Mouse (Mus musculus) natural killer cell, adult 2 months (primary cell): ENCODE data around the gene Avpr1a.

Source experiments
- DNase-seq, 2 experiments: peaks; one replicate each; pipeline ENCODE4 v3.0.0; 2022; ENCODE audit warnings: low spot score in 2 of 2

Avpr1a gene

DNA sequence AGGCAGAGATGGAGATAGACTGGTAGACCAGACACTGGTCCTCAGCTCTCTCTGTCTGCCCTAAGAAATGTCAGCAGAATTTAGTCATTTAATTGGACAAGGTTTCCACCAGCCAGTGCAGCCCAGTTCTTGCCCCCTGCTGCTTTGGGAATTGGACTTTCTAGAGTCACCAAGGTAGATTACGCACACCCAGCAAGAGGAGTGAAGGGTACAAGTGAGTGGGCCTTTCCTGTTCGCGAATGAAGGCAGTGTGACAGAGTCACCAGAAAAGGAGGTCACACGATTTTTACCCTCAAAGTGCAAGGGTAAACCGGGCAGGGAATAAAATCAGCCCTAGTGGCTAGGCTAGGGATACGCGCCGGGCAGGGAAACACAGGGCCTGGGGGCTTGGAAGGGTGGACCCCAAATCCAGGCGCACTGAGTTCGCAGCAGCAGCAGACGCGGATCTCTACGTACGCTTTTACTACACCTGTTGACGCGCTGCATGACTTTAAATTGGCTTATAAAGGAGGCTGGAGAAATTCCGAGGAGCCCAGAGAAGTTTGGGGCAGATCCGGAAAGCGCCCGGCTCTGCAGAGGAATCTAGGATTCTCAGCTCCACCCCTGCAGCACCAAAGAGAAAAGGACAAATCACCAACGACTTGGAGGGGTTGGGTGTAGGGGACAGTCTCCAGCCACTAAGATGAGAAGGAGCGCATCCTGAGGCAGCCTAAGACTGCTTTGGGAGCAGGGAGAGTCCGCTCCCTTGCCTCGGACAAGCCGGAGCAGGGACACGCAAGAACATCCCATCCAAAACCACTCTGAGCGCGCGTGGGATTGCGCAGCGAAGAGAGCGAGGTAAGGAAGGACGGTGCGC is at the start of gene Avpr1a:
Gene Avpr1a, plus strand, starts transcription at position 639 of the 856 bp plus-strand sequence.
- DNase-seq: no peak

DNA sequence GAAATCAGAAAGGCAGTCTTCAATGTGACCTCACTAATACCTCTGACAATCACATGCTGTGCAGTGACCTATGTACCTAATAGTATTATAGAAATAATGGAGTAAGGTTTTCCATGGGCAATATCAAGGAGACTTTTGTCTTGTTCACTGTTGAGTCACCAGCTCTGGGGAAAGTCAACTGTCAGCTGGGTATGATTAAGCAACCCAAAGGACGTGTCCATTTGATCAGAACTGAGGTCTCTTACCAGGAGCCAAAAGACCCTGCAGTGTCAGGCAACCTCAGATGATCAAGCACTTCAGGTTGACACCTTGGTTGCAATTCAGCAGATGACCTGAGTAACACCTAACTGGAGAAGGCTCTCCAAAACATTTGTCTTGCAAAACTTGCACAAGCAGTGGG is 46.0 kb upstream of the Avpr1a start:
- no peak for DNase-seq

DNA sequence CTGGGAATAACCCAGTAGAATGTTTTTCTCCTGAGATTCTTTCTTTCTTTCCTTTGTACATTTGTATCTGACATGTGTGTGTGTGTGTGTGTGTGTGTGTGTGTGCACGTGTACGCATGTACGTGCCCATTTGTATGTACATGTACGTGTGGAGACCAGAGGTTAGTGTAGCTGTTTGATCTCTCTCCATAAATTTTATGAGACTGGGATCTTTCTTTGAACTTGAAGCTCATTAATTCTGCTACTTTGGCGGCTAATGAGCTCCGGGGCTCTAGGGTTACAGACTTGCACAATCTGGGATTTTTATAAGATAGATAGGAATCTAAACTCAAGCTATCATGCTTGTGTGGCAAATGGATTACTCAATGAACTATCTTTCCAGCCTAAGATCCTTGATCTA is 42.0 kb upstream of the Avpr1a start:
- DNase-seq: no peak

DNA sequence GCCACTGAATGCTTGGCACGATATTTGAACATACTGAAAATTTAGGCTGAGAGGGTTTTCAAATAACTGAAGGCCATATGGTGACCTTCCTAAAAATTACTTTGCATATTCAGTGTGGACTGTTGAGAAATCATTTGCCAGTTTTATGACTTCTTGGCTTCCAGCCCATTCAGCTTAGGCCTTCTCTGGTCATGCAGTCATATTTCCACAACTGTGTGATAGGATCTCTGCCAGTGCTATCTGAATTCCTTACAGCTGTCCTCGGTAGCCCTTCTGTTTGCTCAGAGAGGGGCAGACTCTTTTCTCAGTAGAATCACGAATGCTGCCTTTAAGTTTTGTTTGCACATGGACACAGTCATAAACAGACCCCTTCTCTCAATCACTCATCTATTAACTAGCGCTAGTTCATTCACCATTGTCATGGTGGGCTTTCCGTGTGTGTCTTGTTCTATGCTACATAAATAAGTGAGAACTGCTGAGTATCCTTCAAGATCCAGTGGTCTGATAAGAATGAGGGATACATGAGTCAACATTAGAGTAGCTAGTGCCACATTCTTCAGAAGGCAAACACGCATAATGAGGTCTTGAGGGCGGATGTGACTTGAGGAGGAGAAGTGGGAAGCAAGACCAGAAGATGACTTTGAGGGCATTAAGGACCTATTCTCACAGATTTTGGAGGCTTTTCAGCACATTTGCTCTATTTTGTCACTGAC is 39.4 kb upstream of the Avpr1a start:
- no peak for DNase-seq

DNA sequence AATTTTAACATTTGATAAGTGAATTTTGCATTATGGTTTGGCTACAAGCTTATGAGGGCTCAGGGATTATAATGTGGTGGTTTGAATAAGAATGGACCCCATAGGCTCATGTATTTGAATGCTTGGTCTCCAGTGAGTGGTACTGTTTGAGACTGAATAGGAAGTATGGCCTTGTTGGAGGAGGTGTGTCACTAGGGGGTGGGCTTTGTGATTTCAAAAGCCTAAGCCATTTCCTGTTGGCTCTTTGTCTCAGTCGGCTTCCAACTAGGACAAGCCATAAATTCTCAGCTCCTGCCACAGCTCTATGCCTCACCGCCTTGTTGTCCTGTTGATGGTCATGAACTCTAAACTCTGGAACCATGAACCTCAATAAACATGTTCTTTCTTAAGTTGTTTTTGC is 37.5 kb upstream of the Avpr1a start:
- no peak for DNase-seq

DNA sequence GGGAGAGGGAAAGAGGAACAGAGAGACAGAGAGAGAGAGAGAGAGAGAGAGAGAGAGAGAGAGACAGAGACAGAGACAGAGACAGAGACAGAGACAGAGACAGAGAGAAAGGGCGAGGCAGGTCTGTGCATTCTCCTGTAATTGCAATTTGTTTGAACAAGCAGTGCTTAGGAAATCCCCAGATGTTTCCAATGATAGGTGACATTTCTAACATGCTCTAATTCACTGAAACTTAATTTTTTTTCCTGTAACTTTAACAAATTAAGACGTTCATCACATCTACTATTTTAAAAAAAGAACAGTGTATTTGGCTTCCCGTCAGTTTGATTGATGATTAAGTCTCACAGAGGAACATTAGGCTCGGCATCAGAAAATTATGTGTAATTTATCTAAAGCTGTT is 15.6 kb upstream of the Avpr1a start:
- DNase-seq: no peak

DNA sequence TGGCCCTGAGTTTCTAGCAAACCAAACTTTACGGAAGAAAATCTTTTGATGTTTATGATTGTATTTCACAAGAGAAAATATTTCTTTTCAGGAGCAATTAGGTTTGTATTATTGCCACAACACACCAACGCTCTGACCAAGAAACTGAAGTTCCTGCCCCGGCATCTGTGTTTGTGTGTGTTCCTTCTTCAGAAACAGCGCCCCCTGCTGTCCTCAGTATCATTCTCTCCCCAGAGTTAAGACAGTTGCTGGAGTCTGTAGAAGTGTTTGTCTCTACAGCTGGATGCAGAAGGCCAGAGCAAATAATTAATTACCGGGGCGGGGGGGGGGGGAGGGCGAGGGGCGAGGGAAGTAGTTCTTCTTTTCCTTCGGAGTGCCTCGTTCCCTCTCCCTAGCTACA is 1.0 kb upstream of the Avpr1a start:
- peak; percentile 9 to 29 for DNase-seq

DNA sequence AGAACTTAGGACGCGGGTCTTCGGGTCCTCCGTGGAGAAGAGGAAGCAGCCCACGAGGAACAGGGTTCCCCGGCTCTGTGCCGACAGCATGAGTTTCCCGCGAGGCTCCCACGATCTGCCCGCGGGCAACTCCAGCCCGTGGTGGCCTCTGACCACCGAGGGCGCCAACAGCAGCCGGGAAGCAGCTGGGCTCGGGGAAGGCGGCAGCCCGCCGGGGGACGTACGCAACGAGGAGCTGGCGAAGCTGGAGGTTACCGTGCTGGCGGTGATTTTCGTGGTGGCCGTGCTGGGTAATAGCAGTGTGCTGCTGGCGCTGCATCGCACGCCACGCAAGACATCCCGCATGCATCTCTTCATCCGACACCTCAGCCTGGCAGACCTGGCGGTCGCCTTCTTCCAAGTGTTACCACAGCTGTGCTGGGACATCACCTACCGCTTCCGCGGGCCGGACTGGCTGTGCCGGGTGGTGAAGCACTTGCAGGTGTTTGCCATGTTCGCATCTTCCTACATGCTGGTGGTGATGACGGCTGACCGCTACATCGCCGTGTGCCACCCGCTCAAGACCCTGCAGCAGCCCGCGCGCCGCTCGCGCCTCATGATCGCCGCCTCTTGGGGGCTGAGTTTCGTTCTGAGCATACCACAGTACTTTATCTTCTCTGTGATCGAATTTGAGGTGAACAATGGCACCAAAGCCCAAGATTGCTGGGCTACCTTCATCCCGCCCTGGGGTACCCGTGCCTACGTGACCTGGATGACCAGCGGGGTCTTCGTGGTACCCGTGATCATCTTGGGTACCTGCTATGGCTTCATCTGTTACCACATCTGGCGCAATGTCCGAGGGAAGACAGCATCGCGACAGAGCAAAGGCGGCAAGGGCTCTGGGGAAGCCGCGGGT is 665 bp downstream of the Avpr1a start:
- DNase-seq: no peak

DNA sequence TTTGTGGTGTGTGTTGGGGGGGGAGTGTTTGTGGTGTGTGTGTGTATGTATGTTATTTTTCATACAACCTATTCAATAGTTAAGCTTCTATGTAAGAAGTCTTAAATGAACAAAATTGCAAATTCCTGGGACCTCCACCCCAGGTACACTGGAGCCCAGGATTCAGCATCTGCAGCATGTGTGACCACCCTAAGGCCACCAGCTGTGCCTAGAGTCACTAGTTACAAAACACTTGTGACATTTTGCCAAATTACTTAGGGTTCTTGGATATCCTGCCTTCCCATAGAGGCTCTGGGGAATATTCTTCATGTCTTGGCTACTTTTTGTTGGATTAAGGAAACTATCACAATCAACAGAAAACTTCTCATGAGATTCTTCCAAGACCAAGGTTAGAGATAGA is 1.6 kb downstream of the Avpr1a start:
- DNase-seq: no peak

DNA sequence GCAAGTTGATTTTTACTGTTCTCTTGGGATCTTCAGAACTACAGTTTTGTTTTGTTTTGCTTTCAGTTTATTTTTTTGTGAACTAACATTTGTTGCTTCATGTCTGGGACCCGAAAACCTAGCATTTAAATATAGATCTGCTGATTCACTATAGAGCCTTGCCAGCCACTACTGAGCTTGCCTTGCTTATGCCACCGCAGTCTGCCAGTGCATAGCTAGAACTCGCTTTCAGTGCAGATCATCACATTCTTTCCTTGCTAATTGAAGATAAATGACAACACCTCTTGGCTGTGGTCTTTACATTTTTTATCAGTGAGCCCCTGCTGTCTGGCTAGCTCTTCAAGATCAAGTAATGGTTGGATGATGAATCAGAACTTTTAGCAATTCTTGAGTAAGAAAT is 5.2 kb downstream of the Avpr1a start:
- no peak for DNase-seq

DNA sequence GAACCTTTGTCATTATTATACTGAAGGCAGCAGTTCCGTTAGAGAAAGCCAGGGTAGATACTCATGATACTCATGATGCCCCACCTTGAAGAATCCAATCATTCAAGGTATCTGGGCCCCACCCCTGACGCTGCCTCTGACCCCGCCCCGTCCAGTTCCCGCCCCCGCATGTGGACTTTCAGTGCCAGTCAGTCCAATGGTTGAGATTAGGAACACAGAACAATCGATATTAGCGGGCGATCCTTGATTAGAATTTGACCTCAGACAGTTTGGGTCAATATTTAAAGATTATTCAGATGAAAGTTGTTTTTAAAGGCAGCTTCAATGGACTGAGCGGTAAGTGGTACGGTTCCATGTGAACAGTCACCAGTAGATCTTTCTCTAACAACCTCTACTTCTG is 7.5 kb downstream of the Avpr1a start:
- DNase-seq: no peak

DNA sequence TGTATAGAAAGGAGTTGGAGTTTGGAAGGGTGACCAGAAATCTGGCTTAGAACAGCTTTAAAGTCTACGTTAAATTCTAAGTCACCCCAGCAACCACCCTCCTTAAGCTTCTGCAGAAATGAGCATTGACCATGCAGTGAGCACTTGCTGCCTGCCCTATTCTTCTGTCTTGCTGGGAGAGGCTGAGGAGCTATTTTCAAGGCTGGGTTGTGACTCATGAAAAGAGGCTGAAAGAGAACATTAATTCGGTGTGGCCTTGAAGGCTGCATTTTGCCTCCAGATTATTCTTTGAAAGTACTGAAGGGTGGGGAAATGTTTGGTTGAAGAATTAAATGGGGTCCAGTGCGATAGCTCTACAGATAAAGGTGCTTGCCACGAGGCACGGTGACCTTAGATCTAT is 28.5 kb downstream of the Avpr1a start:
- DNase-seq: no peak

DNA sequence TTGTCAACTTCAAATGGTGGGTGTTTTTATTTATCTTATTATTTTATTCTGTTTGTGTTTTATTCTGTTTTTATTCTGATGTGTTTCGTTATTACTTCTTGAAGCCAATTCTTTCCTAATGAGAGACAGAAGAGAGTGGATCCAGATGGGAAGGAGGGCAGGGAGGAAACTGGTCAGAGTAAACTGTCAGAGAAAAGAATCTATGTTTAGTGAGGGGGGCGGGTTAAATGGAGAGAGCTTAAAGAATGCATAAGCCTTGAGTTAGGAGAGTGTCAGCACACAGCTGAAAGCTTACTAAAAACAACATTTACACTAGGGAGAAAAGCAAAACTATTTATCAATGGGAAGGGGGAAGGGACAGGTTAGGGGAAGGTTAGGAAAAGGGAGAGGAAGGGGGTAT is 50.3 kb downstream of the Avpr1a start:
- DNase-seq: no peak

DNA sequence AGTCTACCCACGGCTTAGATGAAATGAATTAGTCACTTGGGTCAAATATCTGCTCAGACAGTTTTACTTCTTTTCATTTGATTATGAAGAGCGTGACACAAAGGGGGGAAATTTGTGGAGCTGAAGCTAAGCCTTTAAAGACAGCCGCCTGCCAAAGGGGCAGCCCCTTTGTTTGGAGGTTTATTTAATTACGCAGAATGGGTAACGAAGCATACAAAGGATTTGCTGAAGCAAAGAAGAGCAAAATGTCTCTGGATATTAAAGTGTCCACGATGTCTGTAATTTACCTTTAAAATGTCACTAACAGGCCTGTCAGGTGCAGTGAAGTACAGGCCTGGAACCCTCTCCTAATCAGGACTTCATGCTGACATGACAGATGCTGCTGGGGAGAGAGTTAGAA is 51.0 kb downstream of the Avpr1a start:
- no peak for DNase-seq
